Mouse (Mus musculus): ENCODE measurements around the gene Mcm3ap.

- no peak for TF ChIP-seq CHD1 (IDR thresholded peaks at IDR 0.05; ENCODE audit: low read depth, low read length)
- no peak for TF ChIP-seq POLR2AphosphoS2 (IDR thresholded peaks at IDR 0.05; ENCODE audit: low read depth, low read length)
Observed at GRCm38 (mm10) chr10:76493527-76493926, 24.8 kb downstream of the Mcm3ap start.
